Mouse (Mus musculus): ENCODE measurements around the gene Zmym4. TPM values are rescaled to one million over a fixed set of nuclear protein-coding genes. Genes with fewer than 3 reads are reported as not detected.

The Zmym4 gene
- total and polyA plus RNA-seq, 3 experiments, result 14.9 to 71.1 (median 23.6) TPM

- Histone ChIP-seq H3K79me2 (ENCODE audit: control insufficient read depth, insufficient read depth, low read length, poor library complexity) (no peaks in the 10 kb centered on the region), H3K9me3 (replicated peaks; ENCODE audit: insufficient read depth, low read length) (no peaks in the 10 kb centered on the region), H3K27me3 (ENCODE audit: control insufficient read depth in 1 of 2, insufficient read depth in 2 of 2, low read length in 2 of 2) (no peaks in the 10 kb centered on the region), H3K4me3 (ENCODE audit: control insufficient read depth in 1 of 2, insufficient read depth in 1 of 2, low read depth in 2 of 2, low read length in 2 of 2) (no peak overlapping the region), H3K27ac (ENCODE audit: control insufficient read depth, low read depth, low read length) (no peak overlapping the region), H3K9ac (ENCODE audit: control insufficient read depth, low read depth, low read length, poor library complexity, severe bottlenecking) (no peak overlapping the region), H3K4me1 (ENCODE audit: control insufficient read depth in 1 of 2, insufficient read depth in 2 of 2, low read length in 2 of 2) (no peaks in the 10 kb centered on the region), H3K36me3 (ENCODE audit: control insufficient read depth in 1 of 2, insufficient read depth in 2 of 2, low read length in 2 of 2) (peaks cover 0 to 4% of the 10 kb centered on the region in 2 experiments; a peak in 2 of 4 replicates)
- TF ChIP-seq TBP (IDR thresholded peaks at IDR 0.05; ENCODE audit: low read depth, low read length) (0 out of 2 replicates have a peak, but pooled peaks have one; percentile 54), ZKSCAN1 (IDR thresholded peaks at IDR 0.05; ENCODE audit: low read depth, low read length) (no peak), MAFK (IDR thresholded peaks at IDR 0.05; ENCODE audit: borderline replicate concordance, low read depth, low read length) (no peak), TCF12 (IDR thresholded peaks at IDR 0.05; ENCODE audit: low read depth, low read length) (no peak), MYB (IDR thresholded peaks at IDR 0.05; ENCODE audit: low read depth, low read length) (no peak), KAT2A (conservative IDR thresholded peaks at IDR 0.05; ENCODE audit: low read depth, low read length) (no peak), SIN3A (IDR thresholded peaks at IDR 0.05; ENCODE audit: low read length) (no peak), RAD21 (IDR thresholded peaks at IDR 0.05; ENCODE audit: low read depth, low read length) (peak; percentile 38), USF2 (IDR thresholded peaks at IDR 0.05; ENCODE audit: borderline replicate concordance in 1 of 2, insufficient read depth in 1 of 2, low read depth in 1 of 2, low read length in 2 of 2) (no peak), ZMIZ1 (IDR thresholded peaks at IDR 0.05; ENCODE audit: low read depth, low read length) (no peak), JUND (IDR thresholded peaks at IDR 0.05; ENCODE audit: low read depth, low read length) (no peak), CHD1 (IDR thresholded peaks at IDR 0.05; ENCODE audit: low read depth, low read length) (no peak), SMC3 (IDR thresholded peaks at IDR 0.05; ENCODE audit: low read depth, low read length) (peak; percentile 42), USF1 (IDR thresholded peaks at IDR 0.05; ENCODE audit: low read depth, low read length) (no peak), MEF2A (IDR thresholded peaks at IDR 0.05; ENCODE audit: extremely low read depth, insufficient replicate concordance, low read depth, low read length, poor library complexity, severe bottlenecking) (no peak), MYC (IDR thresholded peaks at IDR 0.05; ENCODE audit: low read depth, low read length) (no peak), POLR2AphosphoS5 (IDR thresholded peaks at IDR 0.05; ENCODE audit: borderline replicate concordance, low read depth, low read length) (no peak), ETS1 (IDR thresholded peaks at IDR 0.05; ENCODE audit: low read depth, low read length) (no peak), UBTF (IDR thresholded peaks at IDR 0.05; ENCODE audit: borderline replicate concordance, insufficient read depth, low read depth, low read length) (no peak), CTCF (IDR thresholded peaks at IDR 0.05 in 2 of 3, conservative IDR thresholded peaks at IDR 0.05 in 1 of 3; ENCODE audit: control insufficient read depth in 1 of 3, insufficient read depth in 1 of 3, low read depth in 2 of 3, low read length in 3 of 3, poor library complexity in 1 of 3, severe bottlenecking in 1 of 3) (peak; percentile 38 to 62 (median 50)), POLR2A (IDR thresholded peaks at IDR 0.05; ENCODE audit: control insufficient read depth in 1 of 2, insufficient read depth in 1 of 2, low read depth in 1 of 2, low read length in 2 of 2, poor library complexity in 1 of 2) (no peak), MXI1 (IDR thresholded peaks at IDR 0.05; ENCODE audit: low read depth, low read length) (no peak), ELF1 (IDR thresholded peaks at IDR 0.05; ENCODE audit: low read depth, low read length) (no peak), E2F4 (IDR thresholded peaks at IDR 0.05; ENCODE audit: borderline replicate concordance, low read depth, low read length) (no peak), BHLHE40 (IDR thresholded peaks at IDR 0.05; ENCODE audit: borderline replicate concordance, low read depth, low read length) (no peak), TAL1 (IDR thresholded peaks at IDR 0.05; ENCODE audit: low read length) (no peak), ZC3H11A (IDR thresholded peaks at IDR 0.05; ENCODE audit: low read depth, low read length) (peak; percentile 30; the same call in 1 of the 2 replicates), ZNF384 (IDR thresholded peaks at IDR 0.05; ENCODE audit: low read depth, low read length) (peak; percentile 65), MAX (IDR thresholded peaks at IDR 0.05; ENCODE audit: low read length) (no peak)
- DNase-seq (ENCODE audit: low read depth, low spot score), result peak; percentile 44
These were observed 106.2 kb downstream of the Zmym4 start for GRCm38 (mm10) chr4:126861514-126862266.
